Mouse (Mus musculus) G1E (cell line): ENCODE measurements around the gene Tshz2.

Source experiments
- CTCF ChIP-seq: IDR thresholded peaks from 2 replicates; pipeline ENCODE4 v1.5.1; 2012; ENCODE audit warnings: low read depth, low read length, inconsistent platforms, mixed read lengths
- GATA1 ChIP-seq: IDR thresholded peaks from 2 replicates; pipeline ENCODE4 v1.6.1; 2012; ENCODE audit warnings: borderline replicate concordance, low read length, inconsistent platforms, mixed read lengths
- GATA2 ChIP-seq: IDR thresholded peaks from 2 replicates; pipeline ENCODE4 v1.6.1; 2012; ENCODE audit warnings: low read depth, low read length, inconsistent platforms, borderline replicate concordance
- POLR2AphosphoS5 ChIP-seq: IDR thresholded peaks from 2 replicates; pipeline ENCODE4 v1.6.1; 2012; ENCODE audit warnings: low read depth, low read length, inconsistent platforms; ENCODE audit not compliant: insufficient replicate concordance
- TAL1 ChIP-seq: conservative IDR thresholded peaks from 2 replicates; pipeline ENCODE4 v1.6.1; 2012; ENCODE audit warnings: low read depth, low read length, inconsistent platforms, mixed read lengths

- peak; percentile 42; the same call in 1 of the 2 replicates for TF ChIP-seq CTCF
- TF ChIP-seq TAL1: no peak
- no peak for TF ChIP-seq POLR2AphosphoS5
- TF ChIP-seq GATA1: no peak
- no peak for TF ChIP-seq GATA2
Measured at GRCm38 (mm10) chr2:170116704-170117281, 484.0 kb downstream of the Tshz2 start.
